Mouse (Mus musculus): ENCODE data around the gene Jdp2.

The Jdp2 gene

GRCm38 (mm10) chr12:85601531-85601930, 2.7 kb downstream of the Jdp2 start:
- no peak for DNase-seq (ENCODE audit: low read depth, low spot score)

GRCm38 (mm10) chr12:85602153-85602552, 3.3 kb downstream of the Jdp2 start:
- DNase-seq (ENCODE audit: low read depth, low spot score) = no peak

GRCm38 (mm10) chr12:85602811-85603210, 4.0 kb downstream of the Jdp2 start:
- DNase-seq (ENCODE audit: low read depth, low spot score) = no peak

- DNase-seq (ENCODE audit: low read depth, low spot score) = no peak
These were observed 4.9 kb downstream of the Jdp2 start for GRCm38 (mm10) chr12:85603767-85604166.

DNA sequence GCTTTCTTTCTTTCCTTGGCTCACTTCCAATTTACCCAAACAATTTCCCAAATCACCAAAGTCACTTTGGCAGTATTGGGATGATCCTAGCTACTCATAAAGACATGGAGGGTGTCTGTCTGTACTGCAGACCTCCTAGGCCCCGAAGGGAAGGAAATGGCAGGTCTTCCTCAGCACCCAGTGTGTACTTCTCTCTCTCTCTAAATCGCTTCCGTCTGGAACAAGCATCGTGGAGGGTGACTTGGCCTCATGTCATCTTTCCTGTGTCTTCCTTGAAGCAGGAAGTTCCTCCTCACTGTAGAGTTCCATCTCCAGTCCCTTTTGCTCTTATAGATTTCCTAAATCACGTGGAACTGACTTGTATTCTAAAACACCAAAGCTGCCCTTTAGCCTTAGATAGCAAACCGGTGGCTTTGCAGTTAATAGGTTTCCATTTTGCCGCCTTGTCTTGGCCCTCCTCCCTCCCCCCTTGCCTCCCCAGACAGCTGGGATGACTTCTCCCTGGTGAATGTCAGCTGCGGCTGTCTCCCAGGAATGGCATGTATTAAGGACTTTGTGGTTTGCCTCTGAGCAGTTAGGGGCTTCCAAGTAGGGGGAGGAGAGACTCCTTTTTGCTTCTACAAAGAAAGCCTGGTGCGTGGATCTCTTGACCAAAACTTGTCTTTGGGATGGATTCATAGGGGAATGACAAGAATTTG, 5.6 kb downstream of the Jdp2 start:
- no peak for DNase-seq (ENCODE audit: low read depth, low spot score)

- no peak for DNase-seq (ENCODE audit: low read depth, low spot score)
These were observed 9.0 kb downstream of the Jdp2 start for GRCm38 (mm10) chr12:85607519-85608449.

- DNase-seq (ENCODE audit: low read depth, low spot score) = no peak
These were observed 11.3 kb downstream of the Jdp2 start for GRCm38 (mm10) chr12:85610167-85610566.

GRCm38 (mm10) chr12:85614090-85614489, 15.3 kb downstream of the Jdp2 start:
- no peak for DNase-seq (ENCODE audit: low read depth, low spot score)

- no peak for DNase-seq (ENCODE audit: low read depth, low spot score)
These were observed 16.7 kb downstream of the Jdp2 start for GRCm38 (mm10) chr12:85615486-85615885.

- no peak for DNase-seq (ENCODE audit: low read depth, low spot score)
These were observed 19.1 kb downstream of the Jdp2 start for GRCm38 (mm10) chr12:85617885-85618284.

DNA sequence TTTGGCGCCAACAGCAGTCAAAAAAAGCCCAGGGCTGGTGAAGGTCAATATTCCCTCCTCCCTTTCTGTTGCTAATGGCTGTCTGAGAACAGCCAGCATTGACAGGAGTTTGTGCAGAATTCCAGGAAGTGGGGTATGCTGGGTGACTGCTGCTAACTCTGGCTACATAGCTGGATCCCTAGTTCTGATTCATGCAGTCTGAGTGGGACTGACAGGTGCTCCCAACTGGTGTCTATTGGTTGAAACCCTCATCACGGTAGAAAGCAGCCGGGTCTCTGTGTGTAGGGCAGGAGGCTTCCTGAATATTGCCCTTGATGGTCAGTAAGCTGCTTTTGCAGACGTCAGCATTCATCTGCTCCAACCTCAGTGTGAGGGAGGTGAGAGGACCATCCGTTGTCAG, 19.6 kb downstream of the Jdp2 start:
- DNase-seq (ENCODE audit: low read depth, low spot score) = no peak

- no peak for DNase-seq (ENCODE audit: low read depth, low spot score)
These were observed 20.6 kb downstream of the Jdp2 start for GRCm38 (mm10) chr12:85619283-85619897.

DNA sequence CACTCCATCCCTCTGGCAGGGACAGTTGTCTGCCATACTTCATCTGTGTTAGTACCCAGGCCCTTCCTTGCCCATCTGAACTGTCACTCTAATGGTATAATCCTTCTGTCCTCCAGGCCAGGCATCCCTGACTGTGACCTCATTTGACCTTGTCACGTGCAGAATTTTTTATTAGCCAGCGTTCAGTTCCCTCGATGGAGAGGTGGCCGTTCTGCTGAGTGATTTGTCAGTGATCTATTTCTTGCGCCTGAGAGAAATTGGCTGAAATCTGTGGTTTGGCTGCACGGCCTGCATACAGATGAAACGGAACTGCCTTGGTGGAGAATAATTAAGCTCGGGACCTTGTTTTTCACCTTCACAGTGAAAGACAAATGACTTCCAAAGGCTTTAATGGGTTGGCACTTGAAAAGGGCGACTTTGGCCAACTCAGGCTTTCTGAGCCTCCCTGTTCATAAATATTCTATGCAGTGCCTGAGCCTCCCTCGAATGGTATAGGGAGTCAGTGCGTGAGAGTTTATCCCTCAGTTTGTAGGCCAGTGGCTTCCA, 21.1 kb downstream of the Jdp2 start:
- DNase-seq (ENCODE audit: low read depth, low spot score) = no peak

DNA sequence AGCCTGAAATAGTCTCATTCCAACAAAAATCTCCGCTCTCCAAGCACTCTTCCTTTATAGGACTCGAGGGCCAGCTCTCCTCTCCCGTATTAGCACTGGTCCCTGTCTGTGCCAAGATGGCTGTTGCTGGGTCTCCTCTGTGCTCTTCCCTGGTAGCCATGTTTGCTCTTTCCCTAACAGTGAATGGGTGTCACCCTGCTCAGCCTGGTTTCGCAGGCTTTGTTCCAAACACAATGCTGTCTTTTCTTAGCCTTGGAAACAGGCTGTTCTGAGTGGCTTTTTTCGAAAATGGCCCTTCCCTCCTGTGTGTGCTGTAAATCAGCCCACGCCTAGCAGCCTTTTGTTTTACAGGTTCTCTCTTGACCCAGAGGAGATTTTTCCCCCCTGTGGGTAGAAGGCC, 22.2 kb downstream of the Jdp2 start:
- no peak for DNase-seq (ENCODE audit: low read depth, low spot score)

- no peak for DNase-seq (ENCODE audit: low read depth, low spot score)
These were observed 22.8 kb downstream of the Jdp2 start for GRCm38 (mm10) chr12:85621673-85622072.

GRCm38 (mm10) chr12:85623711-85624110, 24.9 kb downstream of the Jdp2 start:
- no peak for DNase-seq (ENCODE audit: low read depth, low spot score)

DNA sequence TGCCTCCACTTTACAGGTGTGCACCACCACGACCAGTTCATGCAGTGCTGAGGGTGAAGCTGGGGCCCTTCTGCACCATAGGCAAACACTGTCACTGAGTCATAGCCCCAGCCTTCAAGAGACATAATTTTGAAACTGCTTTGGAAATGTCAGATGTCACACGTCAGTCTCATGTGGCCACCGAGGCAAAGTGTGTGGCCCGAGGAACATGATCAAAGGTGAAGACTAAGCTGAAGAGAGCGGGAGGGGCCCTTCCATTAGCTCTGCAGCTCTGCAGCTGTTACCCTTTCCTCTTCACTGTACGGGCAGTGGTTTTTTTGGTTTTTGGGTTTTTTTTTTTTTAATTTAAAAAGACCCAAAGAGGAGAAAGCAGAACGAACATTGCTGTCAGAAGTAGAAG, 25.8 kb downstream of the Jdp2 start:
- DNase-seq (ENCODE audit: low read depth, low spot score) = no peak

DNA sequence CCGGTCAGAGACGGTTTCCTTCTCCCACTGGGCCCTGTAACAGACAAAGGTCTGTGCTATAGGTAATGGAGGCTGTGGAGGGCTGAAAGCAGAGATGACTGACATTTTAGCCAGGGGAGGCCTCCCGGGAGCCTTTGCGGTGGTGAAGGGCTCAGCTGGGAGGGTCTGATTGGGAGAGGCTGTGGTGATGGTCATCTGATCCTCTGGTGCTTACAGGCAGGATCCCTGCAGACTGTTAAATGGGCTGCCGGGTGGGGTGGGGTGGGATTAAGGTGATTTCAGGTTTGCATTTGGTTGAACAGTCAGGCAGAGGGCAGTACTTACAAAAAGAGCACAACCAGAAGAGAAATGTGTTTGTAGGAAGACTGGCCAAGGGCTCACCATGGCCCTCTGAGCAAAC, 27.0 kb downstream of the Jdp2 start:
- no peak for DNase-seq (ENCODE audit: low read depth, low spot score)

- DNase-seq (ENCODE audit: low read depth, low spot score) = no peak
These were observed 31.0 kb downstream of the Jdp2 start for GRCm38 (mm10) chr12:85629661-85630481.

- DNase-seq (ENCODE audit: low read depth, low spot score) = no peak
These were observed 32.4 kb downstream of the Jdp2 start for GRCm38 (mm10) chr12:85631196-85631595.

- DNase-seq (ENCODE audit: low read depth, low spot score) = no peak
These were observed 33.5 kb downstream of the Jdp2 start for GRCm38 (mm10) chr12:85632321-85632720.
